Mouse (Mus musculus) layer of hippocampus, postnatal 25 days (tissue): Measurements from ENCODE around the gene Prrx2. TPM values are rescaled to one million over a fixed set of nuclear protein-coding genes. Genes with fewer than 3 reads are reported as not detected.

Experiments
- DNase-seq, 2 experiments: peaks; one replicate each; pipeline ENCODE4 v3.0.0; 2022; ENCODE audit warnings: mixed read lengths in 2 of 2, low spot score in 1 of 2; ENCODE audit errors: extremely low spot score in 1 of 2
- total RNA-seq, 2 experiments: library from RNA; stranded (reverse); gene quantifications; 2 replicates each; pipeline ENCODE4 v1.2.3; 2021

Gene Prrx2
- total RNA-seq, 2 experiments from 2014 or later: 1.7 to 3.3 TPM

GRCm38 (mm10) chr2:30822460-30822859 is 12.3 kb upstream of the Prrx2 start:
- DNase-seq: no peak

DNA sequence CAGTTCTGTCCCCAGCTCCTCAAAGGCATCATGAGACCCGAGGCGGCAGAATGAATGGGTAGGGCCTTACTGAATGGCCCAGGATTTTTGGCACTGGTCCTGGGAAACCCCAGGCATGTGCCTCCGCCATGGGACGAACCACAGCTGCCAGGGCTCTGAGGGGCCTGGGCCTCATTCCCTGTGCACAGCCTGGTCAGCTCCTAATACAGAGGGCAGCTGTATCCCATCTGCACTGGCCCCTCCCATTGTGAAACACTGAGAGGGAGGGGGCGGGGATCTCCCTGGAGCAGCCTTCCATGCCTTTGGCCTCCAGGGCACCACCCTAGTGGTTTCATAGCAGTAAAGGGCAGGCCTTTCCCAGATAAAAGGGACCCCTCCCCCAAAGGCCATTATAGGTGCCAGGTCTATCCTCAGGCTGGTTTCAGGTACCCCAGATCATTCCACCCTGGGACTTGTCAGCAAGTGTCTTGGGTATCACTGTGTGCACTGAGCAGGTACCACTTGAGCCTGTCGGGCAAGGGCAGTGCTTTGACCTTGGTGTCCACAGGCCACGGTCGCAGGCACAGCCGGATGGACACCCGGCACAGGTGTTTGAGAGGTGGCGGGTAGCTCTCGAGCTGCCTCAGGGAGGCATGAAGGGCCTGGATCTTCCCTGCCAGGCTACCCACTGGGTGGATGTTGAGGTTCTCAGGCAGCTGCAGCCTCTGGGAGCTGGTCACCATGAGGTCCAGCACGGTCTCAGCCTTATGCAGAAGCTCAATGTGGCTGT is 11.2 kb upstream of the Prrx2 start:
- no peak for DNase-seq

DNA sequence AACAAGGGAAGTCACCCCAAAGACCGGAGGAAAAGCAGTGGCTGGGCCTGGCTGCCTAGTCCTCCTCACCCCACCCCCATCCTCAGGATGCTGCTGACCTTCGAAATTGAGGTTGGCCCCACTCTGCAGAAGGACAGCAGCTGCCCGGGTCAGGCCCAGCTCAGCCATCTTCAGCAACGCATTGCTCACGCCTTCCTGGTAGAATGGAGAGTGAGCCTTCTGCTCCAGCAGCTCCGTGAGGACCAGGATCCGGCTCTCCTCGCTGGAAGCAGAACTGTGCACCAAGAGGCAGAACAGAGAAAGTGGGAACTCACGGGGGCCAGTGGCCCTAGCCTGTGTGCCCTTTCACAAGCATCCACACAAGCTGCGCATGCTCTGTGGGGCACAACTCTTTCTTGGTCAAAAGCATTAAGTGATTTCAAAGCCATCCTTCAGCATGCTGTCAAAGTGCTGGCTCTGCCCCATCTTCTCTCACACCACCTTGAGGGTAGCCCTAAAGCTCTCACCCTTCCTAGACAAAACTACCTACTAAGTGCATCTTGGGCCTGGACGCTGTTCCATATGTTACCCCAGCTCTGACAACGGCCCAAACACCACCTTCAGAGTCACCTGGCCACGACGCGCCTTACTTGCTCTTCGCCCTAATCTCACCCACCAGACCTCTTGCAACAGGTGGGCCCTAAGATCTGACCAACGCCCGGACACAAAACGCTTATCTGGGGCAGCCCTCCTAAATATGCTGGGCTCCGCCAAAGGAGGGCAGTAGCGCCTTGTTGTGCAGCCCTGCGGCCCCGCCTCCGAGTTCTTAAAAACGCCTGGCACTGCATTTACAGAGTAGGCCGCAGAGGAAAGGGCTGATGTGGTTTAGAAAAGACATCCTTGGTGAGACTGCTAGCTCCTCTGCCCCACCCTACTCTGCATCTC is 7.7 kb upstream of the Prrx2 start:
- peak in 1 of 2 experiments; percentile 47 for DNase-seq

GRCm38 (mm10) chr2:30827749-30828475 is 6.9 kb upstream of the Prrx2 start:
- peak; percentile 98 to 100 for DNase-seq

- DNase-seq: no peak
These were observed 5.5 kb upstream of the Prrx2 start for GRCm38 (mm10) chr2:30829315-30829714.

DNA sequence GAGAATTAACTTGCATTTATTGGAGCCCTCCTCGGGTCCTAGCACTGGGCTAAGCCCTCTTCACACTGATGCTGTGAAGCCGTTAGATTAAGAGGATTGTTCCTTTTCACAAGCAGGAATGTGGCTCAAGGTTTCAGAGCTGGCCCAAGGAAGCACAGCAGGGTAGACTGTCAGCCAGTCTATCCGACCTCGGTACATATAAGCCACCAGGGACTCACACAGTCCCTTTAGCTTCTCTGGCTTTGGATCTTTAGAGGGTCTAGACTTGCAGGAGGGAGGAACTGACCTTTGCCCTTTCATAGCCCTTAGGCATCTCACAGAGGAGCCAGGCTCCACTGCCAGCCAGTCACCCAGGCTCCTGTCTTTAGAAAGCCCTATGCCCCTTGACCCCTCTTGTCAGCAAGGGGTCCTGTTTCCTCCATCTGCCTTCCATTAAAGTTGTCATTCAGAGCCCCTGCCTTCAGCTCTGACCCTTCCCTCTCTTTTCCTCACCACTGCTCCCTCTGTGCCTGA is 4.4 kb upstream of the Prrx2 start, which contains the start of gene Asb6:
TSS of gene Asb6 (minus strand) at position 51 of the 513 bp plus-strand sequence.
- no peak for DNase-seq

DNA sequence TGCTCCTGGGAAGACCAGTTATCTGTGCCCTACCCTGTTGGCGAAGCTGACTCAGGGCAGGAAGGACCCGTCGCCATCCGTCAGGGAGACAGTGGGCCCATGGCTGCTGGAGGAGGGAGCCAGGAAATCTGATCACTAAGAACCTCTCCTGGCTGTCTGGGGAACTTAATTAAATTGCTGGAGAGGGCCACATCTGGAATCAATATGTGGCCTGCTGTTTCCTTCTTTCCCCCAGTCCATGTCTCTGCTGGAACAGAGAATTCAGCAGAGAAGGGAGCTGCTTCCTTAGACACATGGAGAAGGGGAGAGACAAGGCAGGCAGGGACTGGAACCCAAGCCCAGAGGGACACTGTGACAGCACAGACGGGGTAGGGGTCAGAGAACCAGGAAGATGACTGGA is 1.1 kb upstream of the Prrx2 start:
- no peak for DNase-seq

- no peak for DNase-seq
These were observed 1.6 kb downstream of the Prrx2 start for GRCm38 (mm10) chr2:30836238-30836990.

DNA sequence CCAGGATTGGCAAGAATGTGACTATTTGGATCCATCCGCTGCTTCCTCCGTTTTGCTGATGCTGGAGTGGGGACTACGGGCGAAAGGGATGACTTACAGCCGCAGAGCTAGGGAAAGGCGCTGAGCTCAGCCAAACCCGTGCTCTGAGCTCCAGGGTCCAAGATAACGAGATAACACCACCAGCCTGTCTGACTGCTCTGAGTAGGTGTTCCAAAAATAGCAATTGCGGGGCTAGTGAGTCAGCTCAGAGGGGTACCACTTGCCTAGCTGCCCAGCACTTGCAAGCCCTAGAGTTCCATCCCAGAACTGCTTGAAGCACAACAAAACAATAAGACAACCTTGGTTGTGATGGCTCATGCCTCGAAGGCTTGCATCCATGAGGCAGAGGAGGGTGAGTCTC is 7.8 kb downstream of the Prrx2 start:
- no peak for DNase-seq

DNA sequence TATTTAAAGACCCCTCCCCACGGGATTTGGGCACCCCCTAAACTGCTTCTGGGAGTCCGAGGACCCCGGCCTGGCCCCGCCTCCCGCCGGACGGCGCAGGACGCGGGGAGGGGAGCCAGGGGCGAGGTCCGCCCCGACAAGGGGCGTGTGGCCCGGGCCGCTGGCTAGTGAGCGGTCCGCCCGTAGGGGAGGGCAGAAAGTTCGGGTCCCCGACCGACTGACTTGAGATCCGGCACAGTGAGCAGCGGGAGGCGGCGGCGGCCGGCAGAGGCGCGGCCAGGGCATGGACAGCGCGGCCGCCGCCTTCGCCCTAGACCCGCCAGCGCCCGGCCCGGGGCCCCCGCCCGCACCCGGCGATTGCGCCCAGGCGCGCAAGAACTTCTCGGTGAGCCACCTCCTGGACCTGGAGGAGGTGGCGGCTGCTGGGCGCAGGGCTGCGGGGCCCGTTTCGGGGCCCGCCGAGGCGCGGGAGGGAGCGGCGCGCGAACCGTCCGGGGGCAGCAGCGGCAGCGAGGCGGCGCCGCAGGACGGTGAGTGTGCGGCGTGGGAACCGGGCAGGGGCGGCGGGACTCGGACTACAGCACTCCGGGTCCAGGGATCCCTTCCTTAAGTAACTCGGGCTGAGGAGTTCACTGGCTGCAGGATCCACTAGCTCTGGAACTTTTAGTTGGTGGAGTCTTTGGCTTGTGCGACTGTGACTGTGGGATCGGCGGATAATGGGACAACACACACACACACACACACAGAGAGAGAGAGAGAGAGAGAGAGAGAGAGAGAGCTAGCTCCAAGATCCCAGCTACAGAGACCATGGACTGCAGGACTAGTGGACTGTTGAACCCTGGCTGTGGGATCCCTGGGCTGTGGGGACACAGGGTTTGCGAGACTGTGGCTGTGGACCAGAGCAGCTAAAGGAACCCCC is 10.6 kb downstream of the Prrx2 start:
- DNase-seq: no peak

GRCm38 (mm10) chr2:30846236-30846635 is 11.5 kb downstream of the Prrx2 start:
- no peak for DNase-seq

DNA sequence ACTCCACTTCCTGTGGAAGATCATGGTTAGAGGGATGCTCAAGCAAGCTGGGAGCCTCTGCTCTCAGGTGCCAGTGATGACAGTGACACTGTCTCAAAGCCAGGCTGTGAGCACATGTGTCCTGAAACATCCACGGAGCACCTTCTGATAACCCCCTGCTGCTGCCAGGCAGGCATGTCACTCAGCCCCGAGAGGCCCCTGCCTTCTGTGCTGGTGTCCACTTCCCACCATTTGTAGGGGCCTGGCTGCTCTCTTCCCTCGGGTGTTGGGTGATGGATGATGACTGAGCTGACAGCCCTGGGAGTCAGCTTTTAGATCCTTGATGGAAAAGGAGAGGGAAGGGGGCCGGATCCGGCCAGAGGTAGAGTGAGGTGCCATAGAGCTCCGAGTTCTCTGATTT is 12.0 kb downstream of the Prrx2 start:
- no peak for DNase-seq

- no peak for DNase-seq
These were observed 13.4 kb downstream of the Prrx2 start for GRCm38 (mm10) chr2:30848184-30848583.

GRCm38 (mm10) chr2:30850581-30850980 is 15.8 kb downstream of the Prrx2 start:
- no peak for DNase-seq

- no peak for DNase-seq
These were observed 18.1 kb downstream of the Prrx2 start for GRCm38 (mm10) chr2:30852771-30853313.

DNA sequence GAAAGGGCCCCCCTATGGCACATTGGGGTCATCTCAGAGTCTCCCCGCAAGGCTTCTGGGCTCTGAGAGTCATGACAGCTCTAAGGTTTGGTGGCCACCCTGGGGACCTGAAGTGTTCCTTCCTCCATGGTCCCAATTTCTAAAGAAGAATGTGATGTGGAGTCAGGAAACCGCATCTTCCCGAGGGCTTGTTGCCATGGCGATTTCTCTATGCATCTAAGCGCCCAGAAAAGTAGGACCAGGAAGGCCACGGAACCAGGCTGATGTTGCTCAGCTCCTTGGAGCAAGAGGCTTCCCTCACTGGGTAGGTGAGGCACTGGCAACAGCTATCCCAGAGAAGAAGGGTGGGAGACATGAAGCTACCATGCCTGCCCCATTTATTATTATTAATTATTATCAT is 22.3 kb downstream of the Prrx2 start:
- DNase-seq: no peak

GRCm38 (mm10) chr2:30859782-30860181 is 25.0 kb downstream of the Prrx2 start:
- DNase-seq: no peak

GRCm38 (mm10) chr2:30862081-30862480 is 27.3 kb downstream of the Prrx2 start:
- DNase-seq: no peak
